Mouse (Mus musculus): Measurements from ENCODE around the gene Cplx3.
A peak's percentile ranks its signal among the peaks of the same experiment; 100 is the strongest.

The Cplx3 gene

DNA sequence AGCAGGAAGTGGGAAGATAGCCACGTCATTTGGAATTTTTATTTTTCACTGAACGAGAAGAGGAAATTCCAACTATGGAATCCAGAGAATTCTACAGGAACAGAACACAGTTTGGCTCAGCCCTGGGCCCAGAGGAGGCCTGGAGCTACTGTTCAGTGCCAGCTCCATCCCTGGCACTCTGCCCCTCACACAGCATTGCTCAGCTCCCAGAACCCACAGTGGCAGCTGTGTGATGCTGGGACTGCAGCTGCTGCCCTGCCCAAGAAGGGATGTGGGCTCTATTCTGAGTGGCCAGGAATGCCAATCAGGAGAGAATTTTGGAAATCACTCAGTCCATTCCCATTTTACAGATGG, 4.8 kb downstream of the Cplx3 start:
- DNase-seq (ENCODE audit: low spot score in 2 of 2), result no peak

DNA sequence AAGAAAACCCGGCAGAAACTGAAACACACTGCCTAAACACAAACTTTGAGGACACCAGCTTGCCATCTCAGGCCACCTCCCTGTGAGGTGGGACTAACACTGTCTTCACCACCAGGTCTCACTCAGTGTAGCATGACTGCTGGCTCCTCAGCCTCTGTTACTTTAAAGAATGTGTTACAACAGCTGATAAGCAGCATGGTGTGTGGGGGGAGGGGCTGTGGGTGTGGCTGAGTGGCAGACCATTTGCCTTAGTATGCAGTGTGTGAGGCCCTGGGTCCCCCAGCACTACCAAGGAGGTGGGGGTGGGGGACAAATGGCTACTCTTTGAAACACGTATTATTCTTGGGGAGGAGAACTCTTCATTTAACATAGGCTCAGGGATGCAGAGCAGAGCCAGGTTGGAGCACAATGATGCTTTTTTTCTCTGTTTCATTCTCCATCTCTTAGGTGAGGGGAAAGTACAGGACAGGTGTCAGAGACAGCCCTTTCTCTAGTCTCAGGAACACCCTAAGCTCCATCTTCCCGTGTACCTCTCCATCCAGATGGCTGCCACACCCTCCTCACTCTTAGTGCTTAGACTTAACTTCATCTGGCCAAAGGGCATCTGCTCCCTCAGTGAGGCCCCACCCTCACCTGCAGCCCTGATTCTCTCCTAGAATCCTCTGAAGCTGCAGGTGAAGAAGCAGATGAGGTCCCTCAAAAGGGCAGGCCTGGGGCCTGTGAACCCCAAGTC, 5.3 kb downstream of the Cplx3 start:
- DNase-seq (ENCODE audit: low spot score in 2 of 2), result no peak

DNA sequence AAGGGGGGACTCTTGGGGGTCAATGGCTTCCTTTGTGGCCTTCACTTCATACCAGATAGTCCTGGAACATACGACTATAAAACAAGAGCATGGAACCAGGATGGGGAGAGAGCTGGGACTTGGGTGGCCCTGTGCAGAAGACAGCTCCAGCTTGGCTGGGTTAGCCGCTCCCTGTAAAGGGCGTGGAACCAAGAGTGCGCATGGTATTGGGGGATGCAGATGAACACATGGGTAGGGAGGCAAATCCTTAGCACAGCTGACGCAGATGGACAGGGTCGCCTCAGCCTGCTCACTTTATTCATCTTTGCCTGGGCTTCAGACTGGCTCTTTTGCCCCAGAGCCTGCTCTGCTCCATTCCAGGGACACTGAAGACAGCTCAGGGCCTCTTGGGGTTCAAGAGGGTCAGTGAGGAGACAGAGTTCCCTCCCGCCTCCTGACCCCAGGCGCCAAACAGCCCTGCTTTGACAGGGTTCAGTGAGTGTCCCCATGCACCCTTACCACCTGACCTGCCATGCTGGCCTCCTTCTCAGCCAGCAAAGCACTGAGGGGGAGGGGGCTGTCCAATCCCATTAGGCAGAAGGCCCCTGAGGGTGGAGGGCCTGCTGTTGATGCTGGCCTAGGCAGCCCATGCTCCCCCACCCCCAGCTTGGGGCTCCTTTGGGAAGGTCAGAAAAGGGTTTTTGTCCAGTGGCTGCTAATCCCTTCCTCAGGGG, 7.1 kb downstream of the Cplx3 start:
- DNase-seq (ENCODE audit: low spot score in 2 of 2), result no peak

DNA sequence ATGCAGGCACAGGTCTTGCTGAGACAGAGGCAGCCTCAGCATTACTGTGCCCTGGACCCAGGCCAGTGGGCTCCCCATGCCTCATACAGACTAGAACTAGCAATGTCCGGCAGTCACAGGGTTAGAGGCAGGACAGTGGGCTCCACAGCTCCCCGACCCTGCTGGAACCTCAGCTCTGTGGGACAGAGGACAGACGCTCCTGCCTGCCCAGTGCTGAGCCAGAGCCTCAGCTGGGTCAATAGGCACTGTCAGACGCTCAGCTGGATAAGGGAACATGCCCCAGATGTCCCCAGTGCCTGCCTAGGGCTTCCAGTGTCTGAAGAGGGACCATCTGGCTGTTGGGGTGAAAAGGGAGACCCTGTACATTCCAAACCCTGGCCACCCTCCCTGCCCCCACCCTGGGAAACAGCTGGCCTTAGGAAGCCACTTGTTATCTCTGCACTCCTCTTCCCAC, 8.1 kb downstream of the Cplx3 start:
- DNase-seq (ENCODE audit: low spot score in 2 of 2), result no peak

DNA sequence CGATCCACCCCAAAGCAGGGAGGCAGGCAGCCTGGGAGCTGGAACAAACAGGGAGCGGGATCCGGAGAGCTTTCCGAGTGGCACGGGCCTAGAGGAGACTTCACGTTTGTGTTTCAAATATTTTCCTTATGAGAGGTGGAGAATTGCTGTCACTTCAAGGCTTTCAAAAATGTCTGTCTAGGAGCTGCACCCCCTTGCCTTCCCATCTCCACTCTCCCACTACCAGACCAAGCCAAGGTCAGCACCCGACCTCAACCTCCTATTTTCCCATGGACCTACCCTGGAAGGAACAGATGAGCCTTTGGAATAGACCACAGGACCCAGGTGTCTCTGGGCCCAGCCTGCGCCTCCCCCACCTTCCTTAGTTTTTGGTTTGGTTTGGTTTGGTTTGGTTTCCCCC, 8.8 kb downstream of the Cplx3 start:
- DNase-seq (ENCODE audit: low spot score in 2 of 2), result no peak

DNA sequence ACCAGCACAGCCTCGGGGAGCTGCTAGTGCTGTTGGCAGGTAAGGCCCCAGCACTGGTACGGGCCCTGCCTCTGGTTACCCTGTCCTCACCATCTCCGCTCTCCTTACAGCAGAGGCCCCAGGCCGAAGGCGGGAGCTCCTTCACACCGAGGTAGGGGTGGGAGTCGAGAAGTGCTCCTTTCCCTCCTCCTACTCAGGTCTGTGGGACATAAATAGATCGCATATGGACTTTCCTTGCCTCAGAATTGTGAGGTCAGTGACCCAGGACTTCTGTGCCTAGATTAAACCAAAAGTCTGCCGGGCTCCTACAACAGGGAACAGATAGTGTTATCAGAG, 11.9 kb downstream of the Cplx3 start:
- no peak for DNase-seq (ENCODE audit: low spot score in 2 of 2)

DNA sequence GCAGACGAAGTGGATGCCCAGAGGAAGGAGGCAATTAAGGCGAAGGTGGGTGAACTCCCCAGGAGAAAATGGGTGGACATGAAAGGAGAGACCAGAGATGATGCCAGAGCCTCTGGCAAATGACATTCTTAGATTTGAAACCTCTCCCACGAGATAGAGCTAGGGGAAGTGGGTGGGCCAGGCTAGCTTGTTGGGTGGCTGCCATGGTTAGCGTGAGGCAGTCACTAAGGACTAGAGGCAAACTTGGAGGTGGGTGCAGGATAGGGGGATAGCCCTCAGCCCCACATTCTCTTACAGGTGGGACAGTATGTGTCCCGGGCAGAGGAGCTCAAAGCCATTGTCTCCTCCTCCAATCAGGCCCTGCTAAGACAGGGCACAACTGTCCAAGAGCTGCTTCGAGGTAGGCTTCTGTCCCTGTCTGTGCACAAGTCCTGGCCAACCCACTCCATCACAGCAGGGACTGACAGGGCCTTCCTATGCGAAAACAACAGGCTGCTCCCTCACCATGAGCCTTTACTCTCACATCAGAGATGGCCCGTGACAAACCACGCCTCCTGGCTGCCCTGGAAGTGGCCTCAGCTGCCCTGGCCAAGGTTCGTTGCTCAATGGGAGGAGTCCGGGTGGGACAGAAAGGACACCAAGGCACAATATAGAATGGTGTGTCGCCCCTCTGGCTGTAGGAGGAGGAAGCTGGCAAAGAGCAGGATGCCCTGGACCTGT, 12.5 kb downstream of the Cplx3 start:
- DNase-seq (ENCODE audit: low spot score in 2 of 2), result no peak

DNA sequence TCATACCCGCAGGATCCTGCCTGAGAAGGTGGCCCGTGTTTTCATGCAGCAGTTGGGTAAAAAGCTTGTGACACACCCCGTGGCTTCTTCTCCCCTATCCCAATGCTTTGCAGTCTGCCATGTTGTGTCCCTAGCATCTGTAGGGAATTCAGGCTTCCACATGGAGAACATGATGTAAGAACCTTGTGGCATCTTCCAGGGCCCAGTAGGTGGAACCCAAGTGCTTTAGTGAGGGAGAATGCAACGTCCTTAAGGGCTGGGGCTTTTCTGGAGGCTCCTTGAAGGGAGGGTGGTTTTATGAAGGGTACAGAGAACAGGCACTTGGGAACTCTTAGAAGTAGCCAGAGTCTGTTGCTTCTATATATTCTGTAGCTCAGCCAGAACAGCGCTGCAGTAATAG, 15.4 kb downstream of the Cplx3 start:
- DNase-seq (ENCODE audit: low spot score in 2 of 2), result no peak

DNA sequence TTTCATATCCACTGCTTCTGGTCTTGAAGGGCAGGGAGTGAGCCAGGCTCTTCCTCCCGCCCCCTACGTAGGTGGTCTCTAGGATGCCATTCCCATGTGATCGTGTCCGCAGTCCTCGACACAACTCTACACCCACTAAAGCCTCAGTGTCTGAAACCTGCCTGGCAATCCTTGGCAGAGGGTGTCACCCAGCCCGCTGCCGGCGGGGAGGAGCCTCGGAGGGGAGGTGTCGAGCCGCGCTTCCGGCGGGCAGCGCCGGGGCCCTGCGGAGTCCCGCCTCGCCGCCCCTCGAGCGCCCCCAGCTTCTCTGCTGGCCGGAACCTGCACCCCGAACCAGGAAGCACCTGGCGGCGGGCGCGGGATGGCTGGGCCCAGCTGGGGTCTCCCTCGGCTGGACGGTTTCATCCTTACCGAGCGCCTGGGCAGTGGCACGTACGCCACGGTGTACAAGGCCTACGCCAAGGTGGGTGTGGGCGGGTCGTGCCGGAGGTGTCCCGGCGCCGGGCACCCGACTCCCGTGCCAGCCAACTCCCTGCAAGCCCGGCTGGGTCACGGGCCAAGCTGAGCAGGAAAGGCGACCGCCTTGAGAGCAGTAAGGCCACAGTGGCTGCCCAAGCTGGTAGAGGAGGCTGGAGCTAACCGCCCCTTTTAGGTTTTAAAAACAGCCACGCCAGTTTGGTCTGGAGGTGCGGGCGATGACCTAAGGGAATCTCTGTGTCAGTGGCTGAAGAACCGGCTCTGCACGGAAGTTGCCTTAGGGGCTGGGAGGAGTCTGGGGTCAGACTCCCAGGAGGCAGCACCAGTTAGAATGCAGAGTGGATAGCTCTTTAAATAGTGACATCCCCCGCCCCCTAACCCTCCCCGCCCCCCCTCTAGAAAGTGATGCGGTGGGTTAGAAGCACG, 16.6 kb downstream of the Cplx3 start, which contains the start of gene Ulk3:
TSS of gene Ulk3 (plus strand) at position 229 of the 903 bp plus-strand sequence.
- DNase-seq (ENCODE audit: low spot score in 2 of 2), result peak; percentile 45 to 69

DNA sequence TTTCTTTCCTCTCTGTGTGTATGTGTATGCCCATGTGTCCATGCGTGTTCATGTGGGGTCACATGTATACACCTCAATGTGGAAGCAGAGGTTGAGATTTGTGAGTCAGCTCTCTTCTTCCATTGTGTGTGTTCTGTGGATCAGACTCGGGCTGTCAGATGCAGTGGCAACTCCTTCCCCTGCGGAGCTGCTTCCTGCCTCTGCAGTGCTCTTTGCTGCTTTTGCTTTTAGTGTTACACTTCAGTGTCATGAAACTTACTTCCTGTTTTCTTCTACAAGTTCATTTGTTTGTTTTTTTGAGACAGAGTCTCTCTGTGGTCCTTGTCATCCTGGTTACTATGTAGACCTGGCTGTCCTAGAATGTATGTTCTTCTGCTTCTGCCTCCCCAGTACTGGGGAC, 21.1 kb downstream of the Cplx3 start:
- no peak for DNase-seq (ENCODE audit: low spot score in 2 of 2)

DNA sequence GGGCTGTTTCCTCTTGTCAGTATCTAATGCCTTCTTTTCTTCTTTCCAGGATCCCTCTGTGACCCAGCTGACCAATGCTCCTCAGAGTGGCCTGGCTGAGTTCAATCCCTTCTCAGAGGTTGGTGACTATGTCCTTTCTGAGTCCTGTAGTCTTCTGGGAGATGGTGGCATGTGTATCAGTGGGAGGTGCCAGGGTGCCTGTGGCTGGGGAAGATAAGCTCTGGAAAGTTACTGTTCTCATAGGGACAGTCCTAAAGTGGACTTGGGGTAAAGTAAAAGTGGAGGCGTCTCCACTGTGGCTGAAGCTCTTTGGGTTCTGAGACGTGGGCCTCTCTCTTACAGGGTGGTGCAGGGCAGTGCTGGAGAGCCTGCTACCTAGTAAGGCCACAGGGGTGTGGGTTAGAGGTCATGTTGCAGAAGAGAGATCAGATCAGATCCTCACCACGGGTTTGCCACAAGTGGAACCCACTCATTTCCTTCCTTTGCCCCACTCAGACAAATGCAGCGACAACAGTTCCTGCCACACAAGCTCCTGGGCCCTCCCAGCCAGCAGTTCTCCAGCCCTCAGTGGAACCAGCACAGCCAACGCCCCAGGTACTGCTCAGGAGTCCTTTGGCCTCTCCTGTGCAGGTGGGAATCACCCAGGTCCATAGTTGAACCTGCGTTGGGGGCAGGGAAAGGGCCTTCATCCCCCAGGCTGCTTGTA, 28.8 kb downstream of the Cplx3 start:
- DNase-seq (ENCODE audit: low spot score in 2 of 2), result no peak

DNA sequence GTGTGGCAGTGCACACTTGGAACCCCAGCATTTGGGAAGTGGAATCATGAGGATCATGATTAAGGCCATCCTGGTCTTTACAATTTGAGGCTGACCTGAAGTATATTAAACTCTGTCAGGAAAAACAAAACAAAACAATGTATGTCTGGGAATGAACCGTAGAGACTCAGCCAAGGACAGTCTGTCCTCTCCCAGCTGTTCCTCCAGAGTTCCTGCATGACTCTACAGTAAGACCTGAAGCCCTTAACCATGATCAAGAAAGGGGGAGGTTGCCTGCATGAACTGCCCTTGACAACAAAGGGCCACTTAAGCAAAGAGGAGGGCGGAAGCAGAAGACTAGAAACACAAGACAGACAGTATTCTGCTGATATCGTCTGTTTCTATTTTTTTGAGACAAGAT, 30.5 kb downstream of the Cplx3 start:
- DNase-seq (ENCODE audit: low spot score in 2 of 2), result no peak

DNA sequence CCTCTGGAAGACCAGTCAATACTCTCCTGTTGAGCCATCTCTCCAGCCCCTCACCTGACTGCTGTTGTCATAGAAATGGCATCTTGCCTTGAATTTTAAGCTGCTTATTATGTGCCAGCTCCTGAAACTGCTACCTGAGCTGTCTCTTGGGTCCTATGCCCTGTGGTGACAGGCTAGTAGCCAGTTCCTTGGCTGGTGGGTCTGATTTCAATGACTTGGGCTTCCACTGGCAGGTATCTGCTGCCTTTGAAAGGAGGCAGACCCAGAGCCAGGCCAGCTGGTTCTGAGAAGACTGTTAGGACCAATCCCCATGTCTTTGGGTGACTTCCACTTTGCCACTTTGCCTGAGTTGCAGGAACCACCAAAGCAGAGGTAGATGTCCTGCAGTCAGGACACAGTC, 31.7 kb downstream of the Cplx3 start:
- DNase-seq (ENCODE audit: low spot score in 2 of 2), result no peak

DNA sequence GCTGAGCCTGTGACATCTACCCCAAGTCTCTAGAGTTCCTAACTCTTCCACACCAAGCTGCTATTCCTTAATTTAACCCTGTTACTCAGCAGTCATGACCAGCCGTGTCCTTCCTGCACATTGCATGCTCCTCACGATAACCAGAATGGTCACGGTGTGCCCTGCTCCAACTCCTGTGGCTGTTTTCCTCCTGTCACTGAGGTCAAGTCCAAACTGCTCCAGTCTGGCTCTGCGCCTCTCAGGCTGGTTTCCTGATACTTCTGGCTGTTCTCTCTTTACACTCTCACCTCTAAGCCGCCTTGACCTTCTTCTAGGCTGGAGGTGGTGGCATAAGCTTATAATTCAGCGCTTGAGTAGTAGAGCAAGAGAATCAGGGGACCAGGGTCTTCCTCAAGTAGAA, 37.6 kb downstream of the Cplx3 start:
- no peak for DNase-seq (ENCODE audit: low spot score in 2 of 2)

DNA sequence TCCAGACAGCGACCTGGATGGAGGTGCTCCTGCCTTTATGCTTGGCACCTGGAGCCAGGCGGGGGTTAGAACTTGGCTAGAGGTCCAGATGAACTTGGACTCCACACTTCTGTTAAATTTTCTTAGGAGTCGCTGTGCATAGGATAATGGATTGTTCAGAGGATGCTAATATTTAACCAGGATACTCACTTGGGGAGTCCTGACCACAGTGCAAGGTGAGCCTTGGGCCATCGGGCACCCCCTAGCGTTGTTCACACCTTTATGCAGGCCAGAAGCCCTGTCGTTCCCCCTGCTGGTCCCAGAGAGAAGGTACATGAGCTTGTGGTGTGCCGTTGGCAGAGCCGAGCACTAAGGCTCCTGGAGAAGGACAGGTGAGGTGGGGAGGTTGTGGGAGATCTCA, 39.2 kb downstream of the Cplx3 start:
- no peak for DNase-seq (ENCODE audit: low spot score in 2 of 2)

DNA sequence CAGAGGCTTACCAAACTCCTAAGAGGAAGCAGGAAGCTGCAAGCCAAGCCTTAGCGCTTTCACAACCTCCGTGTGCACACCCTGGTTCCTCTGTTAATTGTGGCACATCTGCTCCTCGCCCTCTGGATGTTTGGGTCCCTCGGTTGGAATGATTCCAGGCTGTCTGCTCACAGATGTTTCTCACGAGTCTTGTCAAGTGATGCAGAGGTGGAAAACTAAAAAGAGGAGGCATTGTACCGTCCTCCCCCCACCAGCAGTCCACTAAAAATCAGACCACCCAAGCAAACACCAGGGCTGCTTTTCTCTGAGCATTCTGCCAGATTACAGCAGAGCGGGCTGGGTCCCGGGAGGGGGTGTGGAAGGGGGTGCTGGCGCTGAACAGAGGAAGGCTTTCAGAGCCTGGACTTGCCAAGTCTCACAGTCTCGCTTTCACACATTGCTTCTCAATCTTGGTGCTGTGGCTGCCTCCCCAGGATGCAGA, 40.3 kb downstream of the Cplx3 start:
- peak; percentile 36 for DNase-seq (ENCODE audit: low spot score in 2 of 2)

DNA sequence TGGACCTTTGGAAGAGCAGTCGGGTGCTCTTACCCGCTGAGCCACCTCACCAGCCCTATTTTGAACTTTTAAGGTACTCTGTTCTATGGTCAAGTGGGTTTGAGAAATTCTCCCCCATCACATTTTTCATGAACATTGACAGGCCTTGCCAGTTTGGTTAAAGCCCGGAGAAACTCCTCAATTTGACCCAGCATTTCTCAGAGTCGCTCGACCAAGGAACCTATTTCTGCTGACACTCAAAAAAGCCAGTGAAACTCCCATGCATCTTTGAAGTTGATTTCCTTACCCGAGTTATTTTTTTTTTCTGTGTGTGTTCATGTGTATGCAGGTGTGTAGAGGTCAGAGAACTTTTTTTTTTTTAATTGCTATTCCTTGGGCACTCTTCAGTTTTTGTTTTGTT, 41.5 kb downstream of the Cplx3 start:
- no peak for DNase-seq (ENCODE audit: low spot score in 2 of 2)

DNA sequence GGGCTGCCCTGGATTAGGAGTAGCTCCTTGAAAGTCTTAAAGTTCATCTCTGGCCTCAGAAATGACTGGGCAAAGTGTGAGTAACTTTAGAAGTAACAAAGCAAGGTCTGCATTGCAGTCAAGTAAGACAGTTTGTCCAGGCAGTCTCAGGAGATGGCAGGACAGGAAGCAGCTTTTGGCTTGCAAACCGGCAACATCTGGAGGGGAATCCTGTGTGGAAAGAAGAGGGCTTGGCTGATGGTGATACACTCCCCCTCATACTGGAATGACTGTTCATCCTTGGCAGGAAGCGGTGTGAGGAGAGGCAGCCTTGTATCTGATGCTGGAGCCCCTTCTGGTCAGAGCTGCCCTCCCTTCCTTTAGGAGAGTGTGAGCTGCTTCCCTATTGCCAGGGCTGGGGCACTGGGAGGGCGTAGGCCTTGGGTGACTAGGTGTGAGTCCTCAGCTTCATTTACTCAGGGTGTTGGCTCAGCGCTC, 43.1 kb downstream of the Cplx3 start:
- no peak for DNase-seq (ENCODE audit: low spot score in 2 of 2)

DNA sequence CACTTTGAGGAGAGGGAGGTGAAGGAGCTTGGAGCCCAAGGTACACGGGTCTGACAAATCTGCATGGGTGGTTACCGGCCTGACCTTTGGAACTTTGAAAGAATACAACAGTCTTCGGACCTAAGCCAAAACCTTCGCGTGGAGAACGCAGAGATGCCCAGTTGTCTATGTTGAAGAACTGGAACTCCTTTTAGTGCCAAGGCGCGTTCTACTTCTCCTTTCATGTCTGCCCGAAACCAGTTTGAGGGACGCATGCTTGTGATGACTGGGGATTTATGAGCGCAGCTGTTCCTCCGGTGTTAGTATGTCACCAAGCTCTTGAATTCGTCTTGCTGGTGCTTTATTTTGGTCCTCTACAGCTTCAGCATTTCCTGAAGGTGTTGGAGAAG, 44.4 kb downstream of the Cplx3 start:
- DNase-seq (ENCODE audit: low spot score in 2 of 2), result no peak

DNA sequence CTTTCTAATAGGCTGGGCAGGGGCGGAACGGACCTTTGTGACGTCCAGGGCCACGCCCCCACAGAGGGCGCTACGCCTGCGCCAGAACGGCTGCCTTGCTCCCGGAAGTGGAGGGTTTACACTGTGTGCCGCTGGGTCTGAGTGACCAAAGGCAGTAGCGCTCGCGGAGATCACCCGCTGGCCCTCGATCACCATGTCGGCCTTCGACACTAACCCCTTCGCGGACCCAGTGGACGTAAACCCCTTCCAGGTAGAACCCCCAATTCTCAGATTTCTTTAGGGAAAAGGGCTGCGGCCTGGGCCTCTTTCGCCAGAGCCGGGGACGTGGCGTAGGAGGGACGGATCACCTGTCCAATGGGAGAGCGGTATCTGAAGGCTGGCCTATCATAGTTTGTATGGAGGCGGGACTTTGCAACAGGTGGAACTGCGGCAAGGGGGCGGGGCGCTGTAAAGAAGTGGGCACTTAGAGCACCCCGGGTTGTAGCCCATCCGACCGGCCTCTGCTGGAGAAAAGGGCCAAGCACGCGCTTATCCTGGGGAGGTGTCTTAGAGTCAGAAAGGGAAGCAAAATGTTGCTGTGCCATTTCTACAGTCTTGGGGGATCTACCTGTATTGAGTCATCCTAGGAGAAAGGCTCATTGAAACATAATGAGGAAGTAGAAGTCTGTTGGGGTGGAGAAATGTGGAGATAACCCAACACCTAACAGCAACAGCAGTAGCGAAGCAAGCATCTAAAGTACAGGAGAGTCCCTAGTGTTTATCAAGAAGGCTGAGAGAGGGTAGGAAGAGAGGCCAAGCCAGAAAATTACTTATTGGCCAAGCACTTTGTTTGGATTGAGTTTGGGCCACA, 45.0 kb downstream of the Cplx3 start, which contains the start of gene Scamp2:
TSS of gene Scamp2 (plus strand) at position 83 of the 850 bp plus-strand sequence.
- peak; percentile 91 to 92 for DNase-seq (ENCODE audit: low spot score in 2 of 2)

Measured in frontal cortex, postnatal 25 days (tissue).